Mouse (Mus musculus) liver, adult 2 months (tissue): ENCODE results near the gene Lrfn4. TPM values are rescaled to one million over a fixed set of nuclear protein-coding genes. Genes with fewer than 3 reads are reported as not detected.

Source experiments
- DNase-seq: peaks from one replicate; pipeline ENCODE4 v3.0.0-alpha.2; 2011; ENCODE audit warnings: low read depth, low spot score; ENCODE audit errors: extremely low read depth
- H3K27ac ChIP-seq: fragments of 200-500 bp; replicated peaks from 2 replicates; pipeline ENCODE4 v1.5.1; 2012; ENCODE audit warnings: low read depth, mild to moderate bottlenecking, control low read depth, inconsistent platforms, low read length; ENCODE audit not compliant: insufficient read depth
- H3K27me3 ChIP-seq: fragments of 200-500 bp; 2 replicates; pipeline ENCODE4 v1.6.1; 2012; ENCODE audit warnings: mild to moderate bottlenecking, moderate library complexity, low read length, inconsistent platforms; ENCODE audit not compliant: control insufficient read depth, insufficient read depth
- H3K36me3 ChIP-seq: fragments of 200-500 bp; 2 replicates; pipeline ENCODE4 v1.6.1; 2012; ENCODE audit warnings: low read length, inconsistent platforms; ENCODE audit not compliant: control insufficient read depth, insufficient read depth
- H3K4me1 ChIP-seq: fragments of 200-500 bp; 2 replicates; pipeline ENCODE4 v1.6.1; 2011; ENCODE audit warnings: low read length; ENCODE audit not compliant: control insufficient read depth, insufficient read depth
- H3K4me3 ChIP-seq: fragments of 200-500 bp; 2 replicates; pipeline ENCODE4 v1.5.1; 2011; ENCODE audit warnings: low read depth, mild to moderate bottlenecking, control low read depth, low read length, moderate library complexity; ENCODE audit not compliant: insufficient read depth
- H3K79me2 ChIP-seq: fragments of 200-500 bp; 2 replicates; pipeline ENCODE4 v1.6.1; 2012; ENCODE audit warnings: inconsistent platforms, mild to moderate bottlenecking, low read length, moderate library complexity; ENCODE audit not compliant: control insufficient read depth, insufficient read depth
- H3K9ac ChIP-seq: fragments of 200-500 bp; 2 replicates; pipeline ENCODE4 v1.6.1; 2012; ENCODE audit warnings: low read depth, mild to moderate bottlenecking, control low read depth, inconsistent platforms, low read length
- CTCF ChIP-seq: fragments of 200-500 bp; IDR thresholded peaks from 2 replicates; pipeline ENCODE4 v1.5.1; 2011; ENCODE audit warnings: low read depth, low read length, control low read depth
- POLR2A ChIP-seq: fragments of 200-500 bp; IDR thresholded peaks from 2 replicates; pipeline ENCODE4 v1.6.1; 2011; ENCODE audit warnings: low read length, control low read depth; ENCODE audit not compliant: insufficient read depth; ENCODE audit errors: extremely low read depth
- WGBS: fragments of 180-500 bp; shearing (Covaris S2); methylation state at CpG from one replicate; pipeline ENCODE4 v1.1.7; 2018; 5-methylcytosine and 5-hydroxymethylcytosine counted together
- polyA plus RNA-seq: library from polyadenylated mRNA; depleted of rRNA; stranded (reverse); fragments of >200 nt; gene quantifications from 2 replicates; pipeline ENCODE4 v1.2.3, GENCODE M21; 2012
- total RNA-seq: library from RNA; depleted of rRNA; stranded (reverse); fragments of >200 nt; gene quantifications from 2 replicates; pipeline ENCODE4 v1.2.3, GENCODE M21; 2014

Lrfn4 gene
- total and polyA plus RNA-seq, 2 experiments, result 0.18 to 0.35 TPM

DNA sequence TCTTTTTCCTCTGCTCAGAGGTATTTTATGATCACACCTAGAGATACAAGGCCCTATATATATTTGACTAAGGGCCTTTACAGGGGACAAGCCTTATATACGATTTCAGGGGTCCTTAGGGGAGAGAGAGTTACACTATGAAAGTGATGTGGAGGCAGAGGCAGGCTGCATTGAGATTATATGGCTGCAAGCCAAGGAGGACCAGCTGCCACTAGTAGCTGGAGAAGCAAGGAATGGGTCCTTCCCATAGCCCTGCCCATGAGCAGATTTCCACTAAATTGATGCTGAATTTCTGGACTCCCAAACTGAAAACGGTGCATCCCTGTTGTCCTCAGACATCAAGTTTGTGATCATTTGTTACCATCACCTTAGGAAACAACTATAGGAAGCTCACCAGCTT lies 31.6 kb downstream of the Lrfn4 start:
- Histone ChIP-seq H3K9ac (no peak overlapping the region), H3K36me3 (no peaks in the 10 kb centered on the region), H3K27ac (no peak overlapping the region), H3K27me3 (no peaks in the 10 kb centered on the region), H3K79me2 (peaks cover 17% of the 10 kb centered on the region), H3K4me3 (no peak overlapping the region), H3K4me1 (peaks cover 42% of the 10 kb centered on the region)
- no peak for DNase-seq
- no peak for TF ChIP-seq CTCF
- no peak for TF ChIP-seq POLR2A
- WGBS, result 67% methylated on average over 2 of the region's 2 CpGs

DNA sequence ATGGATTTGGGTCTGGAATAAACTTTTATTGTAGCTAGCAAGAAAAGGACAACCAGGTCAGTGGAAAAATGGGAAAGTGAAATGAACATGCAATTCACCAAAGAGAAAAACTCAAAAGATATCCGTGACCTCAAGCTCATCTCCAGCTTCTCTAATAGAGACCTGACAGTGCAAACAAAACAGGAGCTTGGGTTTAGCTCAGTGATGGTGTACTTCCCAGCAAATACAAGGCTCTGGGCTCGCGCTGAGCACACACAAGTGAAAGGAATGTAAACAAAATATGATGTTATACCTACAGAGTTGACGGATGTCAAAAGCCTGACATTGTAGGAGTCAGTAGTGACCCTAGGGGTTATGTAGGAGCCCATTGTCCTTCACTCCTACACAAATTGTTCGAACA lies 36.2 kb downstream of the Lrfn4 start:
- Histone ChIP-seq H3K27ac (peak overlapping the region; percentile 85), H3K27me3 (no peaks in the 10 kb centered on the region), H3K4me3 (no peak overlapping the region), H3K79me2 (peaks cover 28% of the 10 kb centered on the region), H3K4me1 (peaks cover 25% of the 10 kb centered on the region), H3K9ac (0 out of 2 replicates have a peak overlapping the region, but pooled peaks have one; percentile 44), H3K36me3 (no peaks in the 10 kb centered on the region)
- no peak for DNase-seq
- WGBS, result 33% methylated on average over 5 of the region's 5 CpGs
- no peak for TF ChIP-seq CTCF
- no peak for TF ChIP-seq POLR2A

- DNase-seq, result peak; percentile 97
- WGBS, result 11% methylated on average over 2 of the region's 2 CpGs
- Histone ChIP-seq H3K27ac (peak overlapping the region; percentile 86), H3K79me2 (peaks cover 28% of the 10 kb centered on the region), H3K9ac (peak overlapping the region; percentile 45; the same call in 1 of the 2 replicates), H3K27me3 (no peaks in the 10 kb centered on the region), H3K4me1 (peaks cover 25% of the 10 kb centered on the region), H3K36me3 (no peaks in the 10 kb centered on the region), H3K4me3 (no peak overlapping the region)
- TF ChIP-seq CTCF (no peak), POLR2A (no peak)
These were observed 36.7 kb downstream of the Lrfn4 start for GRCm38 (mm10) chr19:4578799-4579198.

DNA sequence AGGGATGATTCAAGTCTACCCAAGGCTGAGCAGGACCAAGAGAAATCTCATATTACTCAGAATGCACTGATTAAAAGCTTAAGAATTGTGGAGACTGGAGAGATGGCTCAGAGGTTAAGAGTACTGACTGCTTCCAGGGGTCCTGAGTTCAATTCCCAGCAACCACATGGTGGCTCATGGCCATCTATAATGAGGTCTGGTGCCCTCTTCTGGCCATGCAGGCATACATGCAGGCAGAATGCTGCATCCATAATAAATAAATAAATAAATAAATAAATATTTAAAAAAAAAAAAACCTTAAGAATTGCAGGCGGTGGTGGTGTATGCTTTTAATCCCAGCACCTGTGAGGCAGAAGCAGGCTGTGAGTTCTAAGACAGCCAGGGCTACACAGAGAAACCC lies 42.2 kb downstream of the Lrfn4 start:
- 96% methylated on average over 1 of the region's 1 CpGs for WGBS
- TF ChIP-seq CTCF, result peak; percentile 43; the same call in 1 of the 2 replicates
- TF ChIP-seq POLR2A, result no peak
- peaks cover 29% of the 10 kb centered on the region for H3K4me1 ChIP-seq

GRCm38 (mm10) chr19:4572467-4572866 lies 43.0 kb downstream of the Lrfn4 start:
- Histone ChIP-seq H3K27ac (no peak overlapping the region), H3K4me1 (peaks cover 30% of the 10 kb centered on the region), H3K9ac (no peak overlapping the region), H3K79me2 (peaks cover 29% of the 10 kb centered on the region; the same call in 1 of the 2 replicates), H3K4me3 (no peak overlapping the region), H3K36me3 (no peaks in the 10 kb centered on the region), H3K27me3 (no peaks in the 10 kb centered on the region)
- no peak for DNase-seq
- WGBS, result 90% methylated on average over 8 of the region's 8 CpGs
- TF ChIP-seq CTCF (no peak), POLR2A (no peak)

More for the DNA sequence above, 42.2 kb downstream of the Lrfn4 start:
- H3K36me3 ChIP-seq, result no peaks in the 10 kb centered on the region
- H3K27me3 ChIP-seq, result no peaks in the 10 kb centered on the region
- H3K79me2 ChIP-seq, result peaks cover 29% of the 10 kb centered on the region; the same call in 1 of the 2 replicates
- H3K4me3 ChIP-seq, result no peak overlapping the region
- no peak overlapping the region for H3K9ac ChIP-seq
- H3K27ac ChIP-seq, result no peak overlapping the region
- DNase-seq, result no peak

- peaks cover 30% of the 10 kb centered on the region for H3K4me1 ChIP-seq
- no peak overlapping the region for H3K9ac ChIP-seq
- no peak overlapping the region for H3K4me3 ChIP-seq
- no peak overlapping the region for H3K27ac ChIP-seq
- DNase-seq, result no peak
- H3K27me3 ChIP-seq, result no peaks in the 10 kb centered on the region
- peaks cover 29% of the 10 kb centered on the region; the same call in 1 of the 2 replicates for H3K79me2 ChIP-seq
- TF ChIP-seq CTCF (no peak), POLR2A (no peak)
- WGBS, result 89% methylated on average over 4 of the region's 4 CpGs
- H3K36me3 ChIP-seq, result no peaks in the 10 kb centered on the region
These were observed 43.4 kb downstream of the Lrfn4 start for GRCm38 (mm10) chr19:4572061-4572460.
